ENCODE assay signal across 13 mouse cellular contexts in genomic region chr7:139313413-139313812, GRCm38 (mm10).
"Had no signal": no experiment of that assay in that cellular context is flagged by ENCODE, and none has a peak within 500 bp of the region (broad histone marks: within the 10 kb centered on the region; RNA-seq: fewer than 3 reads in every experiment).

No protein-coding gene starts in this region.

- H3K36me3 ChIP-seq: limb, embryonic 15.5 days; liver, embryonic 13.5 days; midbrain, embryonic 13.5 days; neural tube, embryonic 15.5 days had no signal

- H3K27me3 ChIP-seq: limb, embryonic 15.5 days; liver, embryonic 13.5 days; midbrain, embryonic 13.5 days; neural tube, embryonic 15.5 days had no signal

- H3K9ac ChIP-seq: limb, embryonic 15.5 days; liver, embryonic 13.5 days; midbrain, embryonic 13.5 days; neural tube, embryonic 15.5 days had no signal

- H3K4me2 ChIP-seq: limb, embryonic 15.5 days; liver, embryonic 13.5 days; midbrain, embryonic 13.5 days; neural tube, embryonic 15.5 days had no signal

- ATAC-seq: midbrain, embryonic 13.5 days had no signal

- H3K4me1 ChIP-seq: liver, embryonic 13.5 days had no signal

- H3K4me3 ChIP-seq: limb, embryonic 15.5 days; liver, embryonic 13.5 days; midbrain, embryonic 13.5 days; myocyte; neural tube, embryonic 15.5 days had no signal

- DNase-seq: kidney, adult 18-20 months; layer of hippocampus, adult 9-11 months; layer of hippocampus, postnatal 36 days; liver, embryonic 13.5 days; lung, adult 18-20 months; lung, postnatal 10 days; right cerebral cortex, adult 18-20 months; right cerebral cortex, postnatal 25 days; thymus, postnatal 4 days had no signal

- H3K27ac ChIP-seq: limb, embryonic 15.5 days; liver, embryonic 13.5 days; midbrain, embryonic 13.5 days; neural tube, embryonic 15.5 days had no signal

- H3K9me3 ChIP-seq: limb, embryonic 15.5 days; liver, embryonic 13.5 days; midbrain, embryonic 13.5 days; neural tube, embryonic 15.5 days had no signal
